Mouse (Mus musculus) small intestine, adult 2 months (tissue): ENCODE results near the gene Zfp575. TPM values are rescaled to one million over a fixed set of nuclear protein-coding genes. Genes with fewer than 3 reads are reported as not detected.
A peak's percentile ranks its signal among the peaks of the same experiment; 100 is the strongest.

Experiments used
- H3K27ac ChIP-seq: fragments of 200-500 bp; 2 replicates; pipeline ENCODE4 v1.5.1; 2012; ENCODE audit warnings: low read depth, low read length, control low read depth, inconsistent platforms; ENCODE audit not compliant: insufficient read depth
- H3K27me3 ChIP-seq: fragments of 200-500 bp; 2 replicates; pipeline ENCODE4 v1.6.1; 2012; ENCODE audit warnings: mild to moderate bottlenecking, moderate library complexity, low read length, inconsistent platforms; ENCODE audit not compliant: control insufficient read depth, insufficient read depth
- H3K36me3 ChIP-seq: fragments of 200-500 bp; 2 replicates; pipeline ENCODE4 v1.6.1; 2012; ENCODE audit warnings: mild to moderate bottlenecking, low read length, control low read depth, inconsistent platforms; ENCODE audit not compliant: control insufficient read depth, insufficient read depth
- H3K4me1 ChIP-seq: fragments of 200-500 bp; 2 replicates; pipeline ENCODE4 v1.6.1; 2012; ENCODE audit warnings: low read length, inconsistent platforms, mixed read lengths; ENCODE audit not compliant: control insufficient read depth, insufficient read depth, insufficient read length
- H3K4me3 ChIP-seq: fragments of 200-500 bp; 2 replicates; pipeline ENCODE4 v1.5.1; 2012; ENCODE audit warnings: low read depth, mild to moderate bottlenecking, control low read depth, inconsistent platforms, low read length, moderate library complexity
- CTCF ChIP-seq: fragments of 200-500 bp; IDR thresholded peaks from 2 replicates; pipeline ENCODE4 v1.5.1; 2012; ENCODE audit warnings: low read depth, mild to moderate bottlenecking, control low read depth, inconsistent platforms, low read length, moderate library complexity, mixed read lengths; ENCODE audit not compliant: insufficient replicate concordance, insufficient read length; ENCODE audit errors: extremely low read depth
- POLR2A ChIP-seq: fragments of 200-500 bp; IDR thresholded peaks from 2 replicates; pipeline ENCODE4 v1.6.1; 2012; ENCODE audit warnings: low read depth, mild to moderate bottlenecking, control low read depth, inconsistent platforms, low read length, moderate library complexity
- WGBS: fragments of 180-500 bp; shearing (Covaris S2); methylation state at CpG from one replicate; pipeline ENCODE4 v1.1.7; 2018; 5-methylcytosine and 5-hydroxymethylcytosine counted together
- polyA plus RNA-seq: library from polyadenylated mRNA; depleted of rRNA; stranded (reverse); fragments of >200 nt; gene quantifications from 2 replicates; pipeline ENCODE4 v1.2.3, GENCODE M21; 2012

Zfp575 gene
- polyA plus RNA-seq, 1 experiment = 0.62 TPM

DNA sequence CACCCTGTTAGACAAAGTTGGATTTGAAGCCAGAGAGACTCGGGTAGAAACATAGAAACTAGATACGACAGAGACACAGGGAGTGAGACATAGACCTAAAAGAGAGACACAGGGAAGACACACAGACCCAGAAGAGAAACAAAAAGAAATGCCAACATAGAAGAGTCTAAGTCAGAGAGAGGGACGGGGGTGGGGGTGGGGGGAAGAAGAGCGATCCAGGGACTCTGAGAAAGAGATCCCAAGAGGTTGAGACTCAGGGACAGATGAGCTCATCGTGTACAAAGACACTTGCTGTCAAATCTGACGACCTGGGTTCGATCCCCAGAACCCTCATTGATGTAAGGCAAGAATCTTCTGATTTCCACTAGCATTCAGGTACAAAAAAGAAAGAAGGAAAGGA, 24.3 kb upstream of the Zfp575 start:
- Histone ChIP-seq H3K27ac (no peak overlapping the region), H3K36me3 (peaks cover 1% of the 10 kb centered on the region; the same call in 1 of the 2 replicates), H3K4me1 (peaks cover 13% of the 10 kb centered on the region), H3K27me3 (no peaks in the 10 kb centered on the region), H3K4me3 (peak overlapping the region; percentile 71)
- WGBS = 13% methylated on average over 7 of the region's 7 CpGs
- no peak for TF ChIP-seq POLR2A
- no peak for TF ChIP-seq CTCF

DNA sequence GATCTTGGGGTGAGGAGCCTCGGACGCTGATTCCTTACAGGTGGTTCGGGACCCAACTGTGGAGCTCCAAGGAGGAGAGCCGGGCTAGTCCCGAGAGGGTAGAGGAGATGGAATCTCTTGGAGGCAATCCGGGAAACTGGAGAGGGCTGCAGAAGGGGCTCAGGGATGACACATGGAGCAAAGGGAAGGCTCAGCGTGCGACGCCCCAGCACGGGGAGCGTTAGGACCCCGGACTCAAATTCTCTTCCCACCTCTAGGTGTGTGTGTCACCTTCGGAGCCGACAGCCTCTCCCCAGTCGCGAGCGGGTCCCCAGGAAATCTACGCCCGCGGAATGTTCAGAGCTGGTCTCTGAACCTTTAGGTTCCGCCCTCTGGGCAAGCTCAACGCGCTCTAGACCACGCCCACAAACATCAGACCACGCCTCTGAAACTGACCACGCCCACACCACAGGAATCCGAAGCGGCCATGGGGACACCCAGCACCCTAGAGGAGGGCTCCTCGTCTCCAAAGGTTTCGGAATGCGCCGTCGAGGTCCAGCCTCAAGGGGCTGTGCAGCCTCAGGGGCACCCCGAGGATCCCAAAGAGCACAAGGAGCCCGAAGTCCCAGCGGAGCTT, 23.5 kb upstream of the Zfp575 start:
- Histone ChIP-seq H3K36me3 (0 out of 2 replicates have a peak, but pooled peaks cover 1% of the 10 kb centered on the region), H3K27me3 (no peaks in the 10 kb centered on the region), H3K4me1 (peaks cover 14% of the 10 kb centered on the region), H3K4me3 (peak overlapping the region; percentile 71), H3K27ac (peak overlapping the region; percentile 48)
- under 1% methylated on average over 36 of the region's 36 CpGs for WGBS
- TF ChIP-seq CTCF (no peak), POLR2A (peak; percentile 94; the same call in 1 of the 2 replicates)

DNA sequence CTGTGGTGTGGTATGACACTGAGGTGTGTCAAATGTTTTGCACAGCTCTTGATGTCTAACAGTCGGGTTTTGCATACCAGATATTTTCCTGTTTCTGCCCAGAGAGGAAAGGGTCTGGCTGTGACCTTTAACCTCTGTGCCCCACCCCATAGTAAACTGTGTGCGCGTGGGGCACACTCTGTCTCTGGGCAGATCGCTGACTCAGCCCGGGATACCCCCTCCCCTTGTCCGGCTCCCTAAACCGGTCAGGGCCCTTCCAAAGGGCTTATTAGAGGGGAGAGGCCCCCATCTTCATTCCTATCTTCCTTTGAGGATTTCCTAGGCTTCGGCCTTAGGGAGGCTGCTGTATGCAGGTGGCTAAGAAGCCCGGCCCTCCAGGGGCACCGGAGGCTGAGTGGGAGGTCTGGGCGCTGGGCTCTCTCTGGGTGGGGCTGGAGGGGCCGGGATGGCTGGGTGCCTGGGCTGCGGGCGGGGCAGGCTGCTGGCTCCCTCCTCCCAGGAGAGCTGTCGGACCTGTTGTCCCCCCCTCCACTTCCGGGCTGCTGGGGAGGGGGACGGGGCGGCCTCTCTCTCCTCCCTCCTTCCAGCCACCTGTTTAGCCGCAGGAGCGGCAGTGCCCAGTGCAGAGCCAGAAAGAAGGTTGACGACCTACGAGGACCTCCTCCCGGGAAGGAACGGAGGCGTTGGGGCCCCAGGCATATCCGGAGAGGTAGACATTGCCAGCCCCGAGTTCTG, 22.9 kb upstream of the Zfp575 start, which contains the start of gene Phldb3:
Gene Phldb3, plus strand, starts transcription at position 620 of the 735 bp plus-strand sequence.
- peak within 1 kb of the TSS; percentile 48 for H3K27ac ChIP-seq
- H3K27me3 ChIP-seq = no peaks in the 10 kb centered on the region
- WGBS = 2% methylated on average over 27 of the region's 27 CpGs
- no peak for TF ChIP-seq POLR2A
- no peak for TF ChIP-seq CTCF
- 0 out of 2 replicates have a peak, but pooled peaks cover 1% of the 10 kb centered on the region for H3K36me3 ChIP-seq
- H3K4me3 ChIP-seq = peak within 1 kb of the TSS; percentile 71
- peaks cover 15% of the 10 kb centered on the region for H3K4me1 ChIP-seq

DNA sequence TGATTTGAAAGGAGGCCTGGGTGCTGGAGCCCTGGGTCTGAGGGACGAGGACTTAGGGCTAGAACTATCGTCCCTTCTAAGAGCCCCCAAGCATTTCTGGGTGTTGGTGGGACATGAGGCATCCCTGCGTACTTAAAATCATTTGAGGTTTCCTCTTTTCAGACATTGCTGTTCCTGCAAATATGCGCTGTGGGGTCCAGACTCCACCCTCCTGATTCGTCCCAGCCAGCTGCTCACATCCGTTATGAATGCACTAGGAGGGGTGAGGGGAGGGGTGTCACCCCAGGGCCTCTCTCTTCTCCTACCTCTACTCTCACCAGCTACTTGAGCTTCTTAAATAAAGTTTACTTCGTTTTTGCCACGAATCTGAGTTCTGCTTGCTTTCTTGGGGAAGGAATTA, 21.1 kb upstream of the Zfp575 start:
- peak overlapping the region; percentile 13; the same call in 1 of the 2 replicates for H3K27ac ChIP-seq
- H3K4me3 ChIP-seq = peak overlapping the region; percentile 26
- no peaks in the 10 kb centered on the region for H3K27me3 ChIP-seq
- peaks cover 15% of the 10 kb centered on the region for H3K4me1 ChIP-seq
- H3K36me3 ChIP-seq = 0 out of 2 replicates have a peak, but pooled peaks cover 1% of the 10 kb centered on the region
- WGBS = 67% methylated on average over 8 of the region's 8 CpGs
- TF ChIP-seq POLR2A = no peak
- TF ChIP-seq CTCF = no peak

DNA sequence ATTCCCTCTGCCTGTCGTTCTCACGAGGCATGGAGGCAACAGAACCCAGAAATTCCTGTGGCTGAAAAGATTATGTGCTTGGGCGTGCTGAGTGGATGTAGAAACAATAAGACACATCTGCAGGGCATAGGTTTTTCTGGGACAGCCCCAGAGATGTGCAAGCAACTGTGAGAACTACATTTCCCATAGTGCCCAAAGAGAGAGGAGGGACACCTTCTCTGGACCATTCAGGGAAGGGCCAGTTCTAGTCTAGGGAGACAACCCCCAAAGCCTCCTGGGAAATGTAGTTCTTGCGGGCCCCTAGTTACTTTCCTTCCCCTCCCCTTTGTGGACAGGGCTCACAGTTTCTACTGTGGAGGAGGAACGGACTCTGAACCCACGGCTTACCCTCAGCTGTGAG, 20.6 kb upstream of the Zfp575 start:
- Histone ChIP-seq H3K4me1 (peaks cover 15% of the 10 kb centered on the region), H3K27ac (peak overlapping the region; percentile 13; the same call in 1 of the 2 replicates), H3K4me3 (peak overlapping the region; percentile 26), H3K36me3 (0 out of 2 replicates have a peak, but pooled peaks cover 1% of the 10 kb centered on the region), H3K27me3 (no peaks in the 10 kb centered on the region)
- TF ChIP-seq CTCF (no peak), POLR2A (no peak)
- 46% methylated on average over 6 of the region's 6 CpGs for WGBS

DNA sequence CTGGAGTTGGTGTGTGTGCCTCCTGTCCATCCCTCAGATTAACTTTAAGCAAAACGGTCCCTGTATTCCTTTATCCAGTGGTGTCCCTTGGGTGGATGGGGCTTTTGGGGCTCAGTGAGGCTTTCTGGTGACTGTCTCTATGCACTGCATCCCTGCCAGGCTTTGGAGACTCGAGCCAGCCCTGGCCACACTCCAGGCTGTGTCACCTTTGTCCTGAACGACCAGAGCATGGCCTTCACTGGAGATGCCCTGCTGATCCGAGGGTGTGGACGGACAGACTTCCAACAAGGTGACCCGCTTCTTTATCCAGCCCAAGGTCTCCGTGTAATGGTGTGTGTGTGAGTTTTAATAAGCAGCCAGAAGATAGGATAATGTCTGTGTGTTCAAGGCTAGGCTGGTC, 18.6 kb upstream of the Zfp575 start:
- WGBS = 64% methylated on average over 7 of the region's 7 CpGs
- Histone ChIP-seq H3K27me3 (no peaks in the 10 kb centered on the region), H3K4me1 (peaks cover 10% of the 10 kb centered on the region; the same call in 1 of the 2 replicates), H3K4me3 (no peak overlapping the region), H3K36me3 (0 out of 2 replicates have a peak, but pooled peaks cover 1% of the 10 kb centered on the region), H3K27ac (no peak overlapping the region)
- no peak for TF ChIP-seq POLR2A
- no peak for TF ChIP-seq CTCF

DNA sequence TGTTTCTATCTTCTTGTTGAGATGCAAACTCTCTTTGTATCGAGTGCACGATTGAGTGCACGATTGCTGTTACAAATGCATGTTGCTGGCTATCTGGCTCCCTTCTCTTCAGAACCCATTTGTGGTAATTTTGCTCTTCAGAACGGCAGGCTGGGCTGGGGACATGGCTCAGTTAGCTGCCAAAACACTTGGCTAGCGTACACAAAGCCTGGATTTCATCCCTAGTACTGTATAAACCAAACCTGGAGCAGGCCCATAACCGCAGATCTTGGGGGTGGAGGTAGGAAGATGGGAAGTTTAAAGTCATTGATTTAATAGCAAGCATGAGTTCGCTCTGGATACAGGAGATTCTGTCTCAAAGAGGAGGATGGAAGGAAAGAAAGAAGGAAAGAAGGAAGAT, 18.1 kb upstream of the Zfp575 start:
- 0 out of 2 replicates have a peak, but pooled peaks cover 1% of the 10 kb centered on the region for H3K36me3 ChIP-seq
- peaks cover 10% of the 10 kb centered on the region; the same call in 1 of the 2 replicates for H3K4me1 ChIP-seq
- no peak overlapping the region for H3K4me3 ChIP-seq
- no peak for TF ChIP-seq CTCF
- TF ChIP-seq POLR2A = no peak
- H3K27me3 ChIP-seq = no peaks in the 10 kb centered on the region
- no peak overlapping the region for H3K27ac ChIP-seq
- WGBS = 77% methylated on average over 7 of the region's 7 CpGs
